Mouse (Mus musculus) lung, postnatal 0 days (tissue): ENCODE measurements around the gene Gpm6b.

Experiments used
- CTCF ChIP-seq: IDR thresholded peaks from 2 replicates; pipeline ENCODE4 v1.5.1; 2016; ENCODE audit warnings: antibody characterized with exemption, mild to moderate bottlenecking
- EP300 ChIP-seq: IDR thresholded peaks from 2 replicates; pipeline ENCODE4 v1.6.1; 2016; ENCODE audit warnings: antibody characterized with exemption, mild to moderate bottlenecking, control low read depth

- no peak for TF ChIP-seq CTCF
- no peak for TF ChIP-seq EP300
Observed at GRCm38 (mm10) chrX:166360455-166360854, 121.7 kb downstream of the Gpm6b start.
